In the genomic region with DNA sequence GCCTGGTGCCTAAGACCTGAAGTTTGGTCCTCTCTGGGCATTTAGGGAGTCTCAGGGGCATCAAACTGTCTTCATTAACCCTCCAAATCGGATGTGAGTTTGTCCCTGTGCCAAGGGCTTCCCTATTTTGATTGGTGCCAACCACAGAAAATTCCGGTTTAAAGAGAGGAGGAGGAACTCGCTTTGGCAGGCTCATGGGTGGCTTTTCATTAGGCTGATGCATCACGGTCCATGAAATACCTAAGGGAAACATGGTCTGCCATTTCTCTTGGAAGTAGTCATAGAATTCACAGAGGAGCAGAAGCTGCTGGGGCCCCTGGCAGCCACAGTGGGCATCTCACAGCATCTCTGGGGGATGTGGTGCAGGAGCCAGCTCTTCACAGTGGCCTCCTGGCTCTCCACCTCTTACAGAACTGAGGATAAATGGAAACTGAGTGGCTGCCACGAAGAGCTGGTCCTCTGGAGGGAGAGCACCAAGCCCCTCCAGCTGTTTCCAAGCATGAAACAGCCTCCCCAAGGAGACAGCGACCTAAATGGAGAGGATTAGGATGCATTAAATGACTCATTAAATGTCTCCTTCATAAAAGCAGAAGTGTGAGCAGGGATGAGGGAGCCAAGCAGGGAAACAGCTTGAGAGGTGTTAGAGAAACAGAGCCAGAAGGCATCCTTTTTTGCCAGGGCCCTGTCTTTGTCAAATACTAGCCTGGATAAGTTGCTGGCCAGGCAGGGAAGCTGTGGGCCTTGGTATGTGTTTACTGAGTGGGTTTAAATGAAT, we compare ENCODE assay signal across 15 mouse cellular contexts.
DNase-seq lines count a peak whose midpoint lies in the region; TF ChIP-seq lines count a peak whose summit lies in the region.
"Had no signal": no experiment of that assay in that cellular context is flagged by ENCODE, and none has a peak within 500 bp of the region (broad histone marks: within the 10 kb centered on the region; RNA-seq: fewer than 3 reads in every experiment).

No protein-coding gene starts in this region.

- no peak overlapping the region for H3K4me3 ChIP-seq in embryonic fibroblast, embryonic 13.5 days (ENCODE audit: insufficient read depth, low read length)
- H3K4me3 ChIP-seq: heart, embryonic 13.5 days; hindbrain, embryonic 15.5 days; midbrain, embryonic 13.5 days; neural tube, embryonic 12.5 days had no signal

- no peak for TF ChIP-seq CTCF in embryonic fibroblast, embryonic 13.5 days (IDR thresholded peaks at IDR 0.05; ENCODE audit: borderline replicate concordance, insufficient read depth, low read length)

- DNase-seq in layer of hippocampus, adult 11-12 months (ENCODE audit: low spot score) = peak; percentile 11
- DNase-seq in layer of hippocampus, postnatal 14 days (ENCODE audit: low spot score in 2 of 2) = no peak
- peak; percentile 10 to 24 for DNase-seq in frontal cortex, postnatal 14 days (ENCODE audit: low spot score in 2 of 2)
- DNase-seq in right cerebral cortex, postnatal 10 days (ENCODE audit: low spot score in 2 of 2) = peak; percentile 32 to 50
- DNase-seq in adrenal gland, postnatal 14 days = no peak
- no peak for DNase-seq in embryo, embryonic 11 days
- DNase-seq: adrenal gland, adult 8-10 months; cerebellum, adult 11-12 months; kidney, postnatal 10 days had no signal

- H3K27ac ChIP-seq in embryonic fibroblast, embryonic 13.5 days (ENCODE audit: insufficient read depth, low read length) = peak overlapping the region; percentile 19; the same call in 1 of the 2 replicates
- H3K27ac ChIP-seq: heart, embryonic 13.5 days; hindbrain, embryonic 15.5 days; liver, embryonic 14.5 days; midbrain, embryonic 13.5 days; neural tube, embryonic 12.5 days had no signal

- TF ChIP-seq POLR2A in embryonic fibroblast, embryonic 13.5 days (IDR thresholded peaks at IDR 0.05; ENCODE audit: low read depth, low read length) = no peak

- peaks cover 7% of the 10 kb centered on the region for H3K4me1 ChIP-seq in embryonic fibroblast, embryonic 13.5 days (ENCODE audit: control insufficient read depth, insufficient read depth, low read length)
- H3K4me1 ChIP-seq: neural tube, embryonic 12.5 days had no signal

Comparison
In these comparisons a context has a peak if more than half of its experiments do, and no peak if none do; other contexts are left out.
1. DNase-seq: peak in layer of hippocampus, adult 11-12 months (single experiment), frontal cortex, postnatal 14 days (2 of 2) and right cerebral cortex, postnatal 10 days (2 of 2); none in layer of hippocampus, postnatal 14 days (0 of 2), adrenal gland, postnatal 14 days (single experiment) and embryo, embryonic 11 days (single experiment).